Mouse (Mus musculus) heart, embryonic 12.5 days (tissue): Measurements from ENCODE around the gene Zfp646. TPM values are rescaled to one million over a fixed set of nuclear protein-coding genes. Genes with fewer than 3 reads are reported as not detected.

ENCODE experiments used
- ATAC-seq: fragments of 200-750 bp; cut with Nextera tagmentation; 2 replicates; pipeline ENCODE4 v1.8.0; 2017; ENCODE audit warnings: moderate TSS enrichment, moderate library complexity; ENCODE audit not compliant: insufficient number of reproducible peaks, low FRiP score
- H3K27ac ChIP-seq: fragments of 300-500 bp; sonication (generic); 2 replicates; pipeline ENCODE4 v1.5.1; 2016; ENCODE audit warnings: mild to moderate bottlenecking, moderate library complexity; ENCODE audit not compliant: poor library complexity, severe bottlenecking
- H3K27me3 ChIP-seq: fragments of 300-500 bp; sonication (generic); replicated peaks from 2 replicates; pipeline ENCODE4 v1.6.1; 2016; ENCODE audit warnings: mild to moderate bottlenecking, moderate library complexity
- H3K36me3 ChIP-seq: fragments of 300-500 bp; sonication (generic); 2 replicates; pipeline ENCODE4 v1.6.1; 2016; ENCODE audit warnings: mild to moderate bottlenecking, moderate library complexity
- H3K4me1 ChIP-seq: fragments of 300-500 bp; sonication (generic); replicated peaks from 2 replicates; pipeline ENCODE4 v1.6.1; 2016; ENCODE audit warnings: mild to moderate bottlenecking
- H3K4me2 ChIP-seq: fragments of 300-500 bp; sonication (generic); 2 replicates; pipeline ENCODE4 v1.6.1; 2016; ENCODE audit warnings: mild to moderate bottlenecking, moderate library complexity
- H3K4me3 ChIP-seq: fragments of 300-500 bp; sonication (generic); 2 replicates; pipeline ENCODE4 v1.5.1; 2016; ENCODE audit warnings: mild to moderate bottlenecking
- H3K9ac ChIP-seq: fragments of 300-500 bp; sonication (generic); 2 replicates; pipeline ENCODE4 v1.6.1; 2016; ENCODE audit warnings: mild to moderate bottlenecking, moderate library complexity
- H3K9me3 ChIP-seq: fragments of 300-500 bp; sonication (generic); replicated peaks from 2 replicates; pipeline ENCODE4 v1.6.1; 2016; ENCODE audit warnings: mild to moderate bottlenecking, moderate library complexity
- WGBS: fragments of 180-500 bp; shearing (Covaris S2); methylation state at CpG from one replicate; pipeline ENCODE4 v1.1.7; 2016; 5-methylcytosine and 5-hydroxymethylcytosine counted together
- polyA plus RNA-seq: library from polyadenylated mRNA; unstranded; fragments of >200 nt; fragmentation: Nextera tagmentation; extraction: Ambion mirVana; gene quantifications from 2 replicates; pipeline ENCODE4 v1.2.1, GENCODE M21; 2016

Zfp646 gene
- polyA plus RNA-seq, 1 experiment from 2014 or later = 11.5 TPM

GRCm38 (mm10) chr7:127858258-127858657, 17.8 kb upstream of the Zfp646 start:
- no peaks in the 10 kb centered on the region for H3K4me1 ChIP-seq
- WGBS = 80% methylated on average over 6 of the region's 6 CpGs
- H3K9ac ChIP-seq = no peak overlapping the region
- H3K27me3 ChIP-seq = no peaks in the 10 kb centered on the region
- no peaks in the 10 kb centered on the region for H3K9me3 ChIP-seq
- H3K36me3 ChIP-seq = no peaks in the 10 kb centered on the region
- no peak overlapping the region for H3K4me3 ChIP-seq
- ATAC-seq = no peak
- H3K27ac ChIP-seq = no peak overlapping the region
- no peak overlapping the region for H3K4me2 ChIP-seq

GRCm38 (mm10) chr7:127866434-127866833, 9.6 kb upstream of the Zfp646 start:
- Histone ChIP-seq H3K9me3 (no peaks in the 10 kb centered on the region), H3K4me2 (no peak overlapping the region), H3K27me3 (no peaks in the 10 kb centered on the region), H3K4me1 (0 out of 2 replicates have a peak, but pooled peaks cover 5% of the 10 kb centered on the region), H3K9ac (no peak overlapping the region), H3K36me3 (peaks cover 47% of the 10 kb centered on the region), H3K27ac (no peak overlapping the region), H3K4me3 (no peak overlapping the region)
- no peak for ATAC-seq
- 95% methylated on average over 12 of the region's 12 CpGs for WGBS

- WGBS = 96% methylated on average over 18 of the region's 18 CpGs
- peaks cover 56% of the 10 kb centered on the region for H3K36me3 ChIP-seq
These were observed 8.4 kb upstream of the Zfp646 start for GRCm38 (mm10) chr7:127867641-127868040.

GRCm38 (mm10) chr7:127869149-127869810, 6.7 kb upstream of the Zfp646 start:
- Histone ChIP-seq H3K9me3 (no peaks in the 10 kb centered on the region), H3K4me3 (no peak overlapping the region), H3K36me3 (peaks cover 57% of the 10 kb centered on the region), H3K27me3 (no peaks in the 10 kb centered on the region), H3K4me2 (no peak overlapping the region), H3K4me1 (peaks cover 13% of the 10 kb centered on the region), H3K27ac (no peak overlapping the region), H3K9ac (peak overlapping the region; percentile 2; the same call in 1 of the 2 replicates)
- no peak for ATAC-seq
- WGBS = 78% methylated on average over 3 of the region's 3 CpGs

More at GRCm38 (mm10) chr7:127867641-127868040, 8.4 kb upstream of the Zfp646 start:
- Histone ChIP-seq H3K9me3 (no peaks in the 10 kb centered on the region), H3K27me3 (no peaks in the 10 kb centered on the region), H3K4me2 (no peak overlapping the region), H3K4me1 (0 out of 2 replicates have a peak, but pooled peaks cover 5% of the 10 kb centered on the region), H3K9ac (no peak overlapping the region), H3K4me3 (no peak overlapping the region), H3K27ac (no peak overlapping the region)
- ATAC-seq = no peak

- WGBS = 84% methylated on average over 5 of the region's 5 CpGs
- Histone ChIP-seq H3K27me3 (no peaks in the 10 kb centered on the region), H3K27ac (no peak overlapping the region), H3K36me3 (peaks cover 49% of the 10 kb centered on the region), H3K4me2 (no peak overlapping the region), H3K4me3 (no peak overlapping the region), H3K9ac (no peak overlapping the region), H3K4me1 (peaks cover 17% of the 10 kb centered on the region), H3K9me3 (no peaks in the 10 kb centered on the region)
- no peak for ATAC-seq
These were observed 5.7 kb upstream of the Zfp646 start for GRCm38 (mm10) chr7:127870136-127870821.

- Histone ChIP-seq H3K4me3 (peak overlapping the region; percentile 94), H3K4me2 (peak overlapping the region; percentile 74), H3K4me1 (peaks cover 20% of the 10 kb centered on the region), H3K27me3 (no peaks in the 10 kb centered on the region), H3K9me3 (no peaks in the 10 kb centered on the region), H3K36me3 (peaks cover 34% of the 10 kb centered on the region), H3K27ac (peak overlapping the region; percentile 98), H3K9ac (peak overlapping the region; percentile 97)
- no peak for ATAC-seq
- WGBS = 6% methylated on average over 20 of the region's 20 CpGs
These were observed 1.0 kb upstream of the Zfp646 start for GRCm38 (mm10) chr7:127874812-127875626.

GRCm38 (mm10) chr7:127875627-127876001, 407 bp upstream of the Zfp646 start:
- Histone ChIP-seq H3K9ac (peak overlapping the region; percentile 97), H3K4me3 (peak overlapping the region; percentile 94), H3K4me2 (peak overlapping the region; percentile 74), H3K4me1 (peaks cover 20% of the 10 kb centered on the region), H3K36me3 (peaks cover 37% of the 10 kb centered on the region), H3K27ac (peak overlapping the region; percentile 98), H3K27me3 (no peaks in the 10 kb centered on the region), H3K9me3 (no peaks in the 10 kb centered on the region)
- under 1% methylated on average over 39 of the region's 43 CpGs for WGBS
- peak; percentile 92 for ATAC-seq

- Histone ChIP-seq H3K9me3 (no peaks in the 10 kb centered on the region), H3K36me3 (peaks cover 43% of the 10 kb centered on the region), H3K4me2 (peak within 1 kb of the TSS; percentile 74), H3K27ac (peak within 1 kb of the TSS; percentile 98), H3K4me3 (peak within 1 kb of the TSS; percentile 94), H3K27me3 (no peaks in the 10 kb centered on the region), H3K9ac (peak within 1 kb of the TSS; percentile 97), H3K4me1 (peaks cover 20% of the 10 kb centered on the region)
- ATAC-seq = peak; percentile 79
- WGBS = under 1% methylated on average over 60 of the region's 60 CpGs
These were observed 687 bp downstream of the Zfp646 start, which contains the start of gene Zfp668 for GRCm38 (mm10) chr7:127876467-127877348. Gene Zfp668, minus strand, starts transcription at chr7:127876828.

GRCm38 (mm10) chr7:127879301-127879700, 3.3 kb downstream of the Zfp646 start:
- H3K36me3 ChIP-seq = peaks cover 61% of the 10 kb centered on the region
- no peak overlapping the region for H3K9ac ChIP-seq
- H3K4me3 ChIP-seq = no peak overlapping the region
- H3K4me2 ChIP-seq = no peak overlapping the region
- H3K9me3 ChIP-seq = no peaks in the 10 kb centered on the region
- peaks cover 33% of the 10 kb centered on the region for H3K4me1 ChIP-seq
- H3K27ac ChIP-seq = no peak overlapping the region
- ATAC-seq = no peak
- 95% methylated on average over 9 of the region's 9 CpGs for WGBS
- no peaks in the 10 kb centered on the region for H3K27me3 ChIP-seq

GRCm38 (mm10) chr7:127880431-127880830, 4.4 kb downstream of the Zfp646 start:
- no peak for ATAC-seq
- H3K36me3 ChIP-seq = peaks cover 72% of the 10 kb centered on the region
- H3K27ac ChIP-seq = no peak overlapping the region
- no peak overlapping the region for H3K4me3 ChIP-seq
- no peaks in the 10 kb centered on the region for H3K9me3 ChIP-seq
- H3K9ac ChIP-seq = no peak overlapping the region
- H3K4me1 ChIP-seq = peaks cover 37% of the 10 kb centered on the region
- H3K27me3 ChIP-seq = no peaks in the 10 kb centered on the region
- H3K4me2 ChIP-seq = no peak overlapping the region
- WGBS = 81% methylated on average over 12 of the region's 12 CpGs
